Mouse (Mus musculus) ES-Bruce4 (cell line): Measurements from ENCODE around the gene Mien1. TPM values are rescaled to one million over a fixed set of nuclear protein-coding genes. Genes with fewer than 3 reads are reported as not detected.

Experiments
- H3K27ac ChIP-seq: 2 replicates; pipeline ENCODE4 v1.5.1; 2012; ENCODE audit warnings: low read length, inconsistent platforms; ENCODE audit not compliant: insufficient read depth
- H3K27me3 ChIP-seq: 2 replicates; pipeline ENCODE4 v1.6.1; 2012; ENCODE audit warnings: mild to moderate bottlenecking, low read length, inconsistent platforms; ENCODE audit not compliant: control insufficient read depth, poor library complexity, insufficient read depth, severe bottlenecking
- H3K36me3 ChIP-seq: 2 replicates; pipeline ENCODE4 v1.6.1; 2012; ENCODE audit warnings: inconsistent platforms, mild to moderate bottlenecking, low read length, moderate library complexity; ENCODE audit not compliant: control insufficient read depth, poor library complexity, insufficient read depth, severe bottlenecking
- H3K4me1 ChIP-seq: one replicate; pipeline ENCODE4 v1.8.1; 2011; ENCODE audit warnings: low read length; ENCODE audit not compliant: control insufficient read depth, insufficient read depth
- H3K4me3 ChIP-seq: 2 replicates; pipeline ENCODE4 v1.5.1; 2011; ENCODE audit warnings: low read depth, mild to moderate bottlenecking, low read length
- H3K9ac ChIP-seq: 2 replicates; pipeline ENCODE4 v1.6.1; 2012; ENCODE audit warnings: low read depth, mild to moderate bottlenecking, inconsistent platforms; ENCODE audit not compliant: poor library complexity, severe bottlenecking
- H3K9me3 ChIP-seq: replicated peaks from 2 replicates; pipeline ENCODE4 v1.6.1; 2012; ENCODE audit warnings: mild to moderate bottlenecking, low read length, inconsistent platforms; ENCODE audit not compliant: control insufficient read depth, poor library complexity, insufficient read depth, severe bottlenecking
- CTCF ChIP-seq: IDR thresholded peaks from one replicate; pipeline ENCODE4 v1.8.1; 2011; ENCODE audit warnings: low read depth, low read length
- EP300 ChIP-seq: IDR thresholded peaks from 2 replicates; pipeline ENCODE4 v1.6.1; 2011; ENCODE audit warnings: low read depth, low read length; ENCODE audit not compliant: insufficient read depth
- POLR2A ChIP-seq: IDR thresholded peaks from one replicate; pipeline ENCODE4 v1.8.1; 2011; ENCODE audit warnings: low read length; ENCODE audit not compliant: insufficient read depth
- polyA plus RNA-seq: library from polyadenylated mRNA; stranded (reverse); fragments of >200 nt; gene quantifications from 2 replicates; pipeline ENCODE4 v1.2.4, GENCODE M21; 2011; ENCODE audit warnings: low read depth; ENCODE audit not compliant: missing spikeins, insufficient read depth, insufficient read length

The Mien1 gene
- polyA plus RNA-seq, 1 experiment, result 67.2 TPM

DNA sequence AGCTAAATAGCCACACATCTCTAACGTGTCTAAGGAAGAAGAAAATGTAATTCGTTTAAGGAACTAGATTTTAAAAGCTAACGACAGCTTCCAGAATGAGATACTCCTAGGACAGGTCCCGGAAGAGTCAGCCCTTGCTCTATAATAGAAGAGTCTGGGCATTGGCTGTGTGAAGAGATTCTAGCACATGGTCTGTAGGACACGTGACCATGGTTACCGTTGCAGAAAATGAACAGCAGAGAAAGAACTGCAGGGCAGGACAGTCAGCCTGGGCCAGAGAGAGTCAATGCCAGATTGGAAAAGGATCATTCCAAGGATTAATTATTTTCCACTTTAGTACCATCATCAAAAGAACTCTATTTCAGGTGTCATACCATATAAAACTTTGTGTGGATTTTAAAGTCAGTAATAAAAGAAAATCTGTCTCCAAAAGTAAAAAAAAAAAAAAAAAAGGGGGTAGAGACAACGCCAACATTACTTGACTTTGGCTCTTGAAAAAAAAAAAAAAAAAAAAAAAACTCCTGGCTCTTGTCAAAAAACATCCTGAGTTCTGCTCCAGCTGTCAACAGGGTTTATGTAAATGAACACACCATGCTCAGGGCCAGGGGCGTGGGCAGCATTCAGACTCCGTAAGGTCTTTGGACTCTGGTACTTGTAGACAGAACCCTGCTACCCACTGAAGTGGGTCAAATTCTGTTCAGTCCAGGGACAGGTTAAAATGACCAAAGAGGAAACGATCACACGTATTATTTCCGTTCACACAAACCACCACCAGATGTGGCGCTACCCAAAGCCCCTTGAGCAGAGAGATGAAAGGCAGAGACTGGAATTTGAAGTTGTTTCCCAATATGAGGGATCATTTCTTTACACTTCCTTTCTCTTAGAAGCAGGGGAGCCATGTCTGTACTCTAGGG is 40.5 kb upstream of the Mien1 start:
- no peaks in the 10 kb centered on the region for H3K9me3 ChIP-seq
- no peak overlapping the region for H3K9ac ChIP-seq
- no peaks in the 10 kb centered on the region for H3K4me1 ChIP-seq
- H3K36me3 ChIP-seq, result no peaks in the 10 kb centered on the region
- H3K4me3 ChIP-seq, result no peak overlapping the region
- TF ChIP-seq EP300 (no peak), POLR2A (no peak), CTCF (no peak)
- H3K27ac ChIP-seq, result no peak overlapping the region
- H3K27me3 ChIP-seq, result no peaks in the 10 kb centered on the region; the same call in 1 of the 2 replicates

DNA sequence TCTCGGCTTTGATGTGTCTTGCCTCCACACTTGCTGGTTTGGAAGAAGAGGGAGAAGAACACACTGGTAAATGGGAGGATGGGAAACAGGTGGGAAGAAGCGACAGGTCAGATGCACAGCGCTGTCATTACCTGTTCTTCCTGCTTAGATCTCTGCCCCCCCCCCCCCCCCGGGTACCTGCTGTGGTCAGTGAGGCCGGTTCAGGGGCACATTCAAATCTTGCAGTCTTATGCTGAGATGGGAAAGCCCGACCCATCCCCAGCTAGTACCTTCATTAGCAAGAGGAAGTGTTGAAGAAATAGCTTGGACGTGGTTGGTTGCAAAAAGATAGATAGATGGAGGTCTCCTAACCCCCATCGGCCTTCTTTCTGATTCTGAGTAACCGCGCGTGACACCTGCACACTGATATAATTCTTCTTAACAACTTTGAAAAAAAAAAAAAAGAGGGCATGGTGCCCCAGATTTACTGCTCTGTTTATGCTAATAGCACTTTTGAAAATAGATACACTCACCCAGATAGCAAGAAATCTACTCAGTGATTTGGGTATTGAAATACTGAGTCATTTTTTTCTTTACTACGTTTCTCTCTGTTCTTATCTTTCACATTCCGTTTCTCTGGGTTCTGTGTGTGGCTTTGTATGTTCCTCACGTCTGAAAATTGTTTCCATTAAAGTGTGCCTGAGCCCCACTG is 38.4 kb upstream of the Mien1 start:
- H3K4me3 ChIP-seq, result no peak overlapping the region
- TF ChIP-seq EP300 (no peak), CTCF (no peak), POLR2A (no peak)
- no peak overlapping the region for H3K9ac ChIP-seq
- no peaks in the 10 kb centered on the region for H3K36me3 ChIP-seq
- no peak overlapping the region for H3K27ac ChIP-seq
- H3K4me1 ChIP-seq, result no peaks in the 10 kb centered on the region
- no peaks in the 10 kb centered on the region; the same call in 1 of the 2 replicates for H3K27me3 ChIP-seq
- no peaks in the 10 kb centered on the region for H3K9me3 ChIP-seq

- TF ChIP-seq EP300 (no peak), CTCF (no peak)
- H3K4me1 ChIP-seq, result no peaks in the 10 kb centered on the region
- no peak overlapping the region for H3K4me3 ChIP-seq
- no peaks in the 10 kb centered on the region; the same call in 1 of the 2 replicates for H3K27me3 ChIP-seq
- H3K36me3 ChIP-seq, result no peaks in the 10 kb centered on the region
- H3K9me3 ChIP-seq, result no peaks in the 10 kb centered on the region
- H3K27ac ChIP-seq, result no peak overlapping the region
- no peak overlapping the region for H3K9ac ChIP-seq
Observed at GRCm38 (mm10) chr11:98476434-98476807, 37.6 kb upstream of the Mien1 start.

- Histone ChIP-seq H3K36me3 (no peaks in the 10 kb centered on the region), H3K4me3 (no peak overlapping the region), H3K27ac (no peak overlapping the region), H3K4me1 (no peaks in the 10 kb centered on the region), H3K9me3 (no peaks in the 10 kb centered on the region), H3K27me3 (no peaks in the 10 kb centered on the region; the same call in 1 of the 2 replicates), H3K9ac (no peak overlapping the region)
- TF ChIP-seq CTCF (no peak), POLR2A (no peak), EP300 (no peak)
Observed at GRCm38 (mm10) chr11:98475630-98476433, 37.0 kb upstream of the Mien1 start.

GRCm38 (mm10) chr11:98474967-98475366 is 36.2 kb upstream of the Mien1 start:
- no peak overlapping the region for H3K27ac ChIP-seq
- no peak overlapping the region for H3K4me3 ChIP-seq
- H3K27me3 ChIP-seq, result no peaks in the 10 kb centered on the region; the same call in 1 of the 2 replicates
- TF ChIP-seq EP300, result no peak
- no peak for TF ChIP-seq POLR2A
- TF ChIP-seq CTCF, result no peak
- H3K36me3 ChIP-seq, result no peaks in the 10 kb centered on the region
- H3K4me1 ChIP-seq, result no peaks in the 10 kb centered on the region
- no peaks in the 10 kb centered on the region for H3K9me3 ChIP-seq
- H3K9ac ChIP-seq, result no peak overlapping the region
